Mouse (Mus musculus): ENCODE data around the gene Asic5.

Gene Asic5

DNA sequence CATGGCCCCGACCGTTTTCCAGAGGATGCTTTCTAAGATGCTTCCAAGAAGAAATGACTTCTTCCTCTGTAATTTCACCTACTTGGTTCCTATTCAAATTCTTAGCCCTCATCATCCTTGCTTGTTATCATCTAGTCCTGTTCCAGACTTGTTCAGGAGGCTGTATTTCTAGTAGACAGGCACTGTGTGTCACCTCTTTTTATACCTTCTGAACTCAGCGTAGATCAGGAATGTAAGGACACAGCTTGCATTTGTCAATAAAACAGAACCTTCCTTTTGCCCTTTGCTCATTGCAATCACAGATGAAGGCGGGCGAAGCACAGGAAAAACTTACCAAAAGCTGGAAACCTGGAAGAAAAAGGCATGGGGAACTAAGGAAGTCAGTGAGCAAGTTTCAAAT lies at the start of gene Asic5:
Gene Asic5, plus strand, starts transcription at position 301 of the 400 bp plus-strand sequence.
- no peak for DNase-seq (ENCODE audit: low spot score)

- no peak for DNase-seq (ENCODE audit: low spot score)
Measured at GRCm38 (mm10) chr3:81933348-81933747, 48.7 kb upstream of the Asic5 start.

DNA sequence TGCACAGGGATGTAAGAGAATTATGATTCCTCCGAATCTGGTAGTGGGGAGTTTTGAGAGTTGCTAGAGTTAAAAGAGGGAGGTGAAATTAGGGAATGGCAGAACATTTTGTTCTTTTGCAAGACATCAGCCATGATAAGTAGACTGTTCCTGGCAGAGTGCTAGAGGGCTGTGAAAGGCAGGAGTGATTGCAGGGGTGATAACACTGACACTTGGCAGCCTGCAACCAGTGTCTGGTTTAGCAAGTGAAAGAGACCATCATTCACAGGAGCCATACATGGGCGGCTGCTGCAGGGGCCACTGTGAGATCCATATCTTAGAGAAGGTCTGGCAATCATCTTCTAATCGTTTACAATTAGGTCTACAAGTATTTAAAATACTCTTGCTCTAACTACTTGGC lies 43.2 kb upstream of the Asic5 start:
- DNase-seq (ENCODE audit: low spot score): no peak

- DNase-seq (ENCODE audit: low spot score): no peak
Measured at GRCm38 (mm10) chr3:81942341-81942740, 39.7 kb upstream of the Asic5 start.

DNA sequence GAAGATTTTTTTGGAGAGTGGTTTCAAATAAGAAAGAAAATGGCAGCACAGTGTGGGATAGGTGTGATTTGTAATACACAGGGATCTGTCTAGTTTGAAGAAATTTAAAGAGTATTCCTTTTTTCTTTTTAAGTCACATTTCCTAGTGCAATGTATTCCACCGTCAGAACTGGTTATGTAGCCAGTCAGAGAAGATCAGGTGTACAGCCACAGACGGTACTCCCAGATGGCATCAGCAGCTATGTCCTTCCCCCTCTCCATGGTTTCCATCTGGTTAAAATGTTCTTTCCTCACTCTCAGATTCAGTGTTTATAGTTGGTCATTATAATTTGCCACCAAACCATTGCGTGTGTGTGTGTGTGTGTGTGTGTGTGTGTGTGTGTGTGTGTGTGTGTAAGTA lies 39.0 kb upstream of the Asic5 start:
- no peak for DNase-seq (ENCODE audit: low spot score)

GRCm38 (mm10) chr3:81944851-81945393 lies 37.2 kb upstream of the Asic5 start:
- DNase-seq (ENCODE audit: low spot score): no peak

DNA sequence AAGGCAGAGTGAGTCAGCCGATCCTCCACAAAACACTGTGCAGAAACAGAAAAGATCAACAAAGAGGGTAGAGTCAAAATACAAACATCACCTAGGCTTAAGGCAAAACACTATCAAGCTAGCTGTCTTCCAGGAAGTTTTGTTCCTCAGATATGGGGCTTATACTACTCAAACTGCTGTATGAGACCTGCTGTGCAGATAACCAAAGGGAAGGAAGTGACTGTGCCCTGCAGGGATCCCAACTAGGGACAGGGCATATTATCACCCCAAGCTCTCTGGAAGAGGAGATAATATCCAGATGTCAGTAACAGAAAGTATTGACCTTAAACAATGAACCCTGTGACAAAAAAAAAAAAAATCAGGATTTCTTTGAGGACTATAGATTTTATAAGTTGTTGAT lies 33.0 kb upstream of the Asic5 start:
- no peak for DNase-seq (ENCODE audit: low spot score)

DNA sequence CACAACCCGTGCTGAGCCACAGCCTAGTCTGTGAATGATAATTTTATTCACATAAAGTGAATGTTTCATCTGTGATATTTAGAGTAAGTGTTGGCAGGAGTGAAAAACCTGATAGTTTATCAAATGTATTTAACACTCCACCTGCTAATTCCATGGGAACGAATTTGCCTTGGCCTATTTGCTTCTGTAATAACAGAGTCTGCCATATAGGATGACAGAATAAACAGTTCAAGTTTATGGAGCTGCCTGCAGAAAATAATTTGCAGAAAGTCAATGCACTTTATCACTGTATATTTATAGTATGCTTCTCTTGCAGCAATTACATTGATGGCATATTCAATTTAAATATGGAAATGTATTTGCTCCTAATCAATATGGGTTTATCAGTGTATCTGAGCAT lies 30.3 kb upstream of the Asic5 start:
- DNase-seq (ENCODE audit: low spot score): no peak

DNA sequence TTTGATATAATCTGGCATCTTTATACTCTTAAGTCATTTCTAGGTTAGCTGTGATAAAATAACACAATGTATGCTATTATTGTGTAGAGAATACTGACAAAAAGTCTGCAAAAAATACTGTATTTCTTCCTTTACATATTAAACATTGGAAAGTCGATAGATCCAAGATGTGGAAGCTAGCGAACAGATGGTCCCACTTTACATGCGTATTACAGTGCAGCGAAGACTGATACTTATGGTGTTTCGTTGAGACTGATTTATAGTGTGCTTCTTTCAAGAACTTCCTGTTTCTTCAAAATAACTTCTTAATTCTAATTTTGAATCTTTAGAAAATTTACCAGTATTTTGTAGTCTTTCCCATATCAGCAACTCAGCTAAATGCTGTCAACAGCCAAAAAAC lies 24.6 kb upstream of the Asic5 start:
- no peak for DNase-seq (ENCODE audit: low spot score)

DNA sequence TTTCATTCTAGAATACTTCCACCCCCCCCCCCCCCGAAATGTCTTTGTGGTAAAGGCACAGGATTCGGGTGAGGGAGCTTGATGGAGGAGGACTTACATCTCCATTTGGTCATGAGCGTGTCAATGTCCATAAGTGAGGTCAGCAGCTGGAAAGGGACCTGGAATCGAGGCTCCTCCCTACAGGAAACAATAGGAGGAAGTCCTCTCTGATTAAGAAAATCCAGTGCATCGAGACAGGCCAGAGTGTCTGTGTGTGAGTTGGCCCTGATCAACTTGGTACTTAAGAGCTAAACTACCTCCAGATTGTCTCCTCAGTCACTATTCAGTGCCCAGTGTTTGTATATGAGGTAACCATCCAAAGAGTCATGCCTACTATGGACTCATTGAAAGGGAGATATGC lies 20.8 kb upstream of the Asic5 start:
- no peak for DNase-seq (ENCODE audit: low spot score)

DNA sequence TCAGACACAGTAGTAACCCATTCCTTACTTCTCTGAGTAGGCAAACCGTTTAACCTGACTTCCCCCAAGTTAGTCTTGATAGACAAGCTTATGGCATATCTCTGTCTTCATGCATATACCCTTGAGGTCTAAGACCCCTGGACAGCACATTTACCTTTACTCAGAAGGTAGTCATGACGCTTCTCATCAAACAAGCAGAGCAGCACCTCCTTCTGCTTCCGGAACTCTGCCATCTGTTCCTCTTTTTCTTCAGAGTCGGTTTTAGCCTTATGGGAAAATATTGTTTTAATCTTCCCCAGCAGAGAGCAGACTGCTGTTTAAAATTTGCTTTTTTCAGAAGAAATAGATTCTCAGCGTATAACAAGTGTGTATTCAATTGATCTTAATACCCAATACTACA lies 18.3 kb upstream of the Asic5 start:
- no peak for DNase-seq (ENCODE audit: low spot score)

DNA sequence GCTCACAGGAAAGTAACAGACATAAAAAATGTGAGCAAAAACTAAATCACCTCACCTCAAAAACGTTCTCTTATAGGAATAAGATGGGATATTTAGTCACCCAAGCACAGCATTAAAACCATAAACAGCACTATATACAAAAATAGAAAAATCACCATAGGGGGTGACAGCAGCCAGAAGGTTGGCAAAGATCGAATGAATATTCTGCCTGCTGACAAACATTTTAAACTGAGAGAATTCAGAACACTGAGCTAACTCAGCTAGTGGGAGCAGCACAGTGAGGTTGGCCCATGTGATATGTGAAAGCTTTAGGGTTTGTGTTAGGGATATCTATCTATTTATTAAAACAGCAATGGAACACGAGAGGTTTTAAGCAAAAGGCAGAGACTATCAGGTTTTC lies 17.5 kb upstream of the Asic5 start:
- no peak for DNase-seq (ENCODE audit: low spot score)

GRCm38 (mm10) chr3:81975607-81976006 lies 6.5 kb upstream of the Asic5 start:
- DNase-seq (ENCODE audit: low spot score): no peak

- DNase-seq (ENCODE audit: low spot score): no peak
Measured at GRCm38 (mm10) chr3:81976102-81976501, 6.0 kb upstream of the Asic5 start, which contains the start of gene Tdo2. Gene Tdo2, minus strand, starts transcription at chr3:81976202.

DNA sequence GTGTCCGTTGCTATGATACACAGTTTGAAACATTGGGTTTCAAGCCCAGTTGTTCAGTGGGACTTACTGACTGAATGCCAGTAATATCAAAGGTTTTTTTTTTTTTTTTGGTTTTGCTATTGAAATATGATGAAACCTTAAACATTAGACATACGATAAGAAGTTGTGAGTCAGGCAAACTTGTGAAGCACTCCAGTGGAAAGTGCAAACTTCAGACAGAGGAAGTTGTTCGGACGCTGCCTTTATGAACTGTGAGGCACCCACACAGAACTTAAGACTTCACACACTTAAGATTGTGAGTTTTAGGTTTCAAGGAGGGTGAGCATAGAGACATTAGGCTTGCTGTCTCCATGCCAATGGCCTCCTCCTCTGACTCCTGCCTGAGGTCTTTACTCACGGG lies 514 bp upstream of the Asic5 start:
- DNase-seq (ENCODE audit: low spot score): no peak

DNA sequence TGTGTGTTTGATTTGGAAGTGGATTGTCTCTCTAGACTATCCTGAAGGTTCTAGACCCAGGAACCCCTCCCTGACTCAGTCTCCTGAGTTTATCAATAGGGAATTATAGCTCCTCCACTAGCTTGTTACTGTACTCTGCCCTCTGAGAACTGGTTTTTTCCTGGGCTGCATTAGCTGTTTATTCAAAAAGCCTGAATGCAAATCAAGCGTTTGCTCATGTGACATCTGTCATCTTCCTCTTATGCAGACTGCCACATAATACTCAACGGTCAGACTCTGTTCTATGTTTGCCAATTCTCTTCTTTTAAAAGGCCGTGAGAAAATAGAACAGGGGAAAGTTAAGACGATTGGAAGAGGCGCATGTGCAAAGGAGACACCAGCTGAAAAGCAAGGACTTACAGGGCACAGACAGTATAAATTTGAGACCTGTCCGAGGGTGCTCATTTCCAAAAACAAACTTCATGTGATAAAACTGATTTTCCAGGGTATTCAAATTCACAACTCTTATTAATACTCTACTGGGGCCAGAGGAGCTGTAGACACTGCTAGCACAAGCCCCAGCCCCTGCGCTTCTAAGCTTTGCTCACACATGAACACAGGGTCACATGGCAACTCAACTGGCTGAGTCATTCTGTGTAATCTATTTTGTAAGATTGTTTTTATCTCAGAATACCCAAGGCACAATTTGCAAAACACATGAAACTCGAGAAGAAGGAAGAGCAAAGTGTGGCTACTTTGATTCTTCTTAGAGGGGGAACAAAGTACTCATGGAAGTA lies 1.2 kb downstream of the Asic5 start:
- no peak for DNase-seq (ENCODE audit: low spot score)

- no peak for DNase-seq (ENCODE audit: low spot score)
Measured at GRCm38 (mm10) chr3:81985100-81985499, 3.0 kb downstream of the Asic5 start.

GRCm38 (mm10) chr3:81986103-81986502 lies 4.0 kb downstream of the Asic5 start:
- DNase-seq (ENCODE audit: low spot score): no peak

DNA sequence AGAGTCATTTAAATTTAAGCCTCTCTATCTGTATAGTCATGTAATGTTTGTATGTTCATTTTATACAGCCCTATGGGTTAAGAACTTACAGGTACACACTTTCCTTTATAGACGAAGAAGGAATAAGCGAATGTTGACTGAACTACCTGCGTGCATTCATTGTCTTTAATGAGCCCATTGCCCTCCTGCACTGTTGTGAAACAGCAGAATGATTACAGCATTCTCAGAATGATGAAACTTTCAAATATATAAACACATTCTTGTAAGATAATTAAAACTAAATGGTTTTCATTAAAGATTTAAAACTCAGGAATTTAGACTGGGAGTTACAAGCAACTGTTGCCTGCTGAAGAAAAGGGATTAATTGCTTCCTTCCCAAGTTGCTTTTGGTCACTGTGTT lies 5.5 kb downstream of the Asic5 start:
- DNase-seq (ENCODE audit: low spot score): no peak

GRCm38 (mm10) chr3:81989692-81990141 lies 7.6 kb downstream of the Asic5 start:
- DNase-seq (ENCODE audit: low spot score): no peak

GRCm38 (mm10) chr3:81990531-81990930 lies 8.4 kb downstream of the Asic5 start:
- DNase-seq (ENCODE audit: low spot score): no peak

- no peak for DNase-seq (ENCODE audit: low spot score)
Measured at GRCm38 (mm10) chr3:81995371-81995770, 13.3 kb downstream of the Asic5 start.

- no peak for DNase-seq (ENCODE audit: low spot score)
Measured at GRCm38 (mm10) chr3:81995988-81996387, 13.9 kb downstream of the Asic5 start.

DNA sequence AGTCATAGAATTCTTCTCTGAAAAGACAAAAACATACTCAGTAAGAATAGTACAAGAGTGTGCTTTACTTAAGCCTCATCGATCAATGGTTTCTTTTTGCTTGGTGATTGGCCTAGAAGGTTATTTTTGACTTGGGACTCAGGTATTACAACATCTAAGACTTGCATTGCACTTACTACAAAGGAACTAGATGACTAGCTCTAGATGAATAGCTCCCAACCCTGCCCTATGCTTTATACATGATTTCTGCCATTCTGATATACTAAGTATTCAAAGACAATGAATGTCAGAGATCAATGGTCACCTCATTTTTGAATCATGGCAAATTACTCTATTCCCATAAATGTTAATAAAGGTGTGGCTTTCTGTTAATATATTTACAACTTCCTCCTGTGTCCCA lies 24.9 kb downstream of the Asic5 start:
- no peak for DNase-seq (ENCODE audit: low spot score)

All from urinary bladder, postnatal 10 days (tissue).